Mouse (Mus musculus): ENCODE data around the gene Gm10300. TPM values are rescaled to one million over a fixed set of nuclear protein-coding genes. Genes with fewer than 3 reads are reported as not detected.

Gm10300 gene
- polyA plus RNA-seq, 1 experiment from 2014 or later: not detected

GRCm38 (mm10) chr4:132060040-132060832 is 14.3 kb upstream of the Gm10300 start:
- WGBS: 56% methylated on average over 17 of the region's 17 CpGs
- no peak for ATAC-seq (ENCODE audit: low FRiP score, low TSS enrichment)
- no peak for TF ChIP-seq CTCF (IDR thresholded peaks at IDR 0.05; ENCODE audit: low read depth)
- TF ChIP-seq EP300 (optimal IDR thresholded peaks at IDR 0.05): no peak

GRCm38 (mm10) chr4:132062289-132062688 is 12.2 kb upstream of the Gm10300 start:
- Histone ChIP-seq H3K27ac (replicated peaks) (no peak overlapping the region), H3K4me1 (replicated peaks; ENCODE audit: control insufficient read depth, insufficient read depth) (no peaks in the 10 kb centered on the region), H3K9ac (ENCODE audit: low read length) (no peak overlapping the region), H3K36me3 (ENCODE audit: control insufficient read depth, insufficient read depth, low read length) (no peaks in the 10 kb centered on the region), H3K9me3 (ENCODE audit: control insufficient read depth, low read length) (no peaks in the 10 kb centered on the region), H3K4me3 (ENCODE audit: low read depth, low read length) (no peak overlapping the region), H3K27me3 (ENCODE audit: control insufficient read depth, insufficient read depth, low read length) (no peaks in the 10 kb centered on the region), H3K4me2 (replicated peaks; ENCODE audit: low read depth) (no peak overlapping the region)
- TF ChIP-seq EP300 (optimal IDR thresholded peaks at IDR 0.05): no peak
- TF ChIP-seq CTCF (IDR thresholded peaks at IDR 0.05; ENCODE audit: low read depth): no peak
- WGBS: 53% methylated on average over 8 of the region's 8 CpGs
- DNase-seq (ENCODE audit: low spot score): no peak
- ATAC-seq (ENCODE audit: low FRiP score, low TSS enrichment): no peak

More at GRCm38 (mm10) chr4:132060040-132060832, 14.3 kb upstream of the Gm10300 start:
- no peaks in the 10 kb centered on the region for H3K36me3 ChIP-seq (ENCODE audit: control insufficient read depth, insufficient read depth, low read length)
- no peak overlapping the region for H3K9ac ChIP-seq (ENCODE audit: low read length)
- H3K4me1 ChIP-seq (replicated peaks; ENCODE audit: control insufficient read depth, insufficient read depth): no peaks in the 10 kb centered on the region
- no peak overlapping the region for H3K4me3 ChIP-seq (ENCODE audit: low read depth, low read length)
- no peak overlapping the region for H3K4me2 ChIP-seq (replicated peaks; ENCODE audit: low read depth)
- H3K27ac ChIP-seq (replicated peaks): no peak overlapping the region
- no peak for DNase-seq (ENCODE audit: low spot score)
- H3K9me3 ChIP-seq (ENCODE audit: control insufficient read depth, low read length): no peaks in the 10 kb centered on the region
- H3K27me3 ChIP-seq (ENCODE audit: control insufficient read depth, insufficient read depth, low read length): no peaks in the 10 kb centered on the region

GRCm38 (mm10) chr4:132062934-132063884 is 11.3 kb upstream of the Gm10300 start:
- ATAC-seq (ENCODE audit: low FRiP score, low TSS enrichment) (no peak), DNase-seq (ENCODE audit: low spot score) (no peak)

GRCm38 (mm10) chr4:132064550-132064949 is 9.9 kb upstream of the Gm10300 start:
- WGBS: 70% methylated on average over 5 of the region's 5 CpGs
- H3K4me1 ChIP-seq (replicated peaks; ENCODE audit: control insufficient read depth, insufficient read depth): no peaks in the 10 kb centered on the region
- H3K36me3 ChIP-seq (ENCODE audit: control insufficient read depth, insufficient read depth, low read length): no peaks in the 10 kb centered on the region
- no peaks in the 10 kb centered on the region for H3K27me3 ChIP-seq (ENCODE audit: control insufficient read depth, insufficient read depth, low read length)
- ATAC-seq (ENCODE audit: low FRiP score, low TSS enrichment) (peak; percentile 85), DNase-seq (ENCODE audit: low spot score) (peak; percentile 59)
- no peak overlapping the region for H3K9ac ChIP-seq (ENCODE audit: low read length)
- no peak overlapping the region for H3K4me2 ChIP-seq (replicated peaks; ENCODE audit: low read depth)
- H3K9me3 ChIP-seq (ENCODE audit: control insufficient read depth, low read length): no peaks in the 10 kb centered on the region
- no peak overlapping the region for H3K4me3 ChIP-seq (ENCODE audit: low read depth, low read length)
- H3K27ac ChIP-seq (replicated peaks): peak overlapping the region; percentile 74
- TF ChIP-seq EP300 (optimal IDR thresholded peaks at IDR 0.05) (no peak), CTCF (IDR thresholded peaks at IDR 0.05; ENCODE audit: low read depth) (no peak)

More at GRCm38 (mm10) chr4:132062934-132063884, 11.3 kb upstream of the Gm10300 start:
- Histone ChIP-seq H3K9ac (ENCODE audit: low read length) (no peak overlapping the region), H3K4me2 (replicated peaks; ENCODE audit: low read depth) (no peak overlapping the region), H3K27ac (replicated peaks) (no peak overlapping the region), H3K4me1 (replicated peaks; ENCODE audit: control insufficient read depth, insufficient read depth) (no peaks in the 10 kb centered on the region), H3K27me3 (ENCODE audit: control insufficient read depth, insufficient read depth, low read length) (no peaks in the 10 kb centered on the region), H3K36me3 (ENCODE audit: control insufficient read depth, insufficient read depth, low read length) (no peaks in the 10 kb centered on the region), H3K9me3 (ENCODE audit: control insufficient read depth, low read length) (no peaks in the 10 kb centered on the region), H3K4me3 (ENCODE audit: low read depth, low read length) (no peak overlapping the region)
- no peak for TF ChIP-seq EP300 (optimal IDR thresholded peaks at IDR 0.05)
- TF ChIP-seq CTCF (IDR thresholded peaks at IDR 0.05; ENCODE audit: low read depth): no peak
- 62% methylated on average over 17 of the region's 17 CpGs for WGBS

GRCm38 (mm10) chr4:132065578-132065977 is 8.9 kb upstream of the Gm10300 start:
- no peak for TF ChIP-seq CTCF (IDR thresholded peaks at IDR 0.05; ENCODE audit: low read depth)
- no peak for TF ChIP-seq EP300 (optimal IDR thresholded peaks at IDR 0.05)
- Histone ChIP-seq H3K4me3 (ENCODE audit: low read depth, low read length) (no peak overlapping the region), H3K36me3 (ENCODE audit: control insufficient read depth, insufficient read depth, low read length) (no peaks in the 10 kb centered on the region), H3K4me2 (replicated peaks; ENCODE audit: low read depth) (no peak overlapping the region), H3K9me3 (ENCODE audit: control insufficient read depth, low read length) (no peaks in the 10 kb centered on the region), H3K4me1 (replicated peaks; ENCODE audit: control insufficient read depth, insufficient read depth) (no peaks in the 10 kb centered on the region), H3K9ac (ENCODE audit: low read length) (no peak overlapping the region), H3K27ac (replicated peaks) (peak overlapping the region; percentile 18; the same call in 1 of the 2 replicates), H3K27me3 (ENCODE audit: control insufficient read depth, insufficient read depth, low read length) (no peaks in the 10 kb centered on the region)
- DNase-seq (ENCODE audit: low spot score): no peak
- no peak for ATAC-seq (ENCODE audit: low FRiP score, low TSS enrichment)
- WGBS: 55% methylated on average over 3 of the region's 3 CpGs

Data from stomach, postnatal 0 days (tissue).